Comparison of ENCODE assay signal across 21 mouse cellular contexts in genomic region chr3:131595546-131596245, GRCm38 (mm10). TPM values are rescaled to one million over a fixed set of nuclear protein-coding genes. Genes with fewer than 3 reads are reported as not detected.
A peak's percentile ranks its signal among the peaks of the same experiment; 100 is the strongest.
DNase-seq lines count a peak whose midpoint lies in the region; ATAC-seq lines count a peak whose summit lies in the region.
"Had no signal": no experiment of that assay in that cellular context is flagged by ENCODE, and none has a peak within 500 bp of the region (broad histone marks: within the 10 kb centered on the region; RNA-seq: fewer than 3 reads in every experiment).

No protein-coding gene starts in this region.

- no peak overlapping the region for H3K4me3 ChIP-seq in midbrain, embryonic 11.5 days (ENCODE audit: low read depth, low read length)
- H3K4me3 ChIP-seq in midbrain, embryonic 14.5 days (replicated peaks; ENCODE audit: low read depth, low read length) = no peak overlapping the region
- H3K4me3 ChIP-seq: forebrain, embryonic 12.5 days; heart, embryonic 15.5 days; hindbrain, embryonic 15.5 days; limb, embryonic 13.5 days; liver, embryonic 13.5 days; midbrain, embryonic 13.5 days; myocyte; stomach, embryonic 15.5 days had no signal

- DNase-seq in gastrocnemius, postnatal 10 days = peak; percentile 15
- no peak for DNase-seq in gastrocnemius, postnatal 4 days (ENCODE audit: low spot score in 2 of 2)
- peak; percentile 73 for DNase-seq in midbrain, embryonic 11.5 days (ENCODE audit: low spot score, missing footprints)
- no peak for DNase-seq in midbrain, embryonic 14.5 days
- DNase-seq in ZHBTc4 (ENCODE audit: low read depth, low spot score) = peak; percentile 18
- DNase-seq in frontal cortex, postnatal 36 days (ENCODE audit: low spot score in 2 of 2) = no peak
- DNase-seq in cerebellum, postnatal 25 days = no peak
- DNase-seq: cerebellum, adult 11 months; cerebellum, postnatal 36 days; heart, postnatal 4 days; kidney, adult 11 months; kidney, postnatal 10 days; liver, embryonic 13.5 days; right cerebral cortex, postnatal 25 days had no signal

- ATAC-seq in midbrain, embryonic 11.5 days (ENCODE audit: low FRiP score) = no peak
- no peak for ATAC-seq in midbrain, embryonic 14.5 days (ENCODE audit: low FRiP score, low TSS enrichment)
- ATAC-seq: midbrain, embryonic 13.5 days had no signal

- no peak overlapping the region for H3K27ac ChIP-seq in midbrain, embryonic 11.5 days (ENCODE audit: low read depth, low read length)
- no peak overlapping the region for H3K27ac ChIP-seq in midbrain, embryonic 14.5 days (replicated peaks; ENCODE audit: low read depth, low read length)
- H3K27ac ChIP-seq: forebrain, embryonic 12.5 days; heart, embryonic 15.5 days; hindbrain, embryonic 15.5 days; limb, embryonic 13.5 days; liver, embryonic 13.5 days; midbrain, embryonic 13.5 days; stomach, embryonic 15.5 days had no signal

- no peak overlapping the region for H3K9ac ChIP-seq in midbrain, embryonic 11.5 days (ENCODE audit: low read length)
- no peak overlapping the region for H3K9ac ChIP-seq in midbrain, embryonic 14.5 days (replicated peaks; ENCODE audit: low read length)
- H3K9ac ChIP-seq: forebrain, embryonic 12.5 days; heart, embryonic 15.5 days; hindbrain, embryonic 15.5 days; limb, embryonic 13.5 days; liver, embryonic 13.5 days; midbrain, embryonic 13.5 days; stomach, embryonic 15.5 days had no signal

- no peaks in the 10 kb centered on the region for H3K9me3 ChIP-seq in midbrain, embryonic 11.5 days (ENCODE audit: control insufficient read depth, low read length)
- no peaks in the 10 kb centered on the region for H3K9me3 ChIP-seq in midbrain, embryonic 14.5 days (ENCODE audit: control insufficient read depth, low read length)
- H3K9me3 ChIP-seq: forebrain, embryonic 12.5 days; heart, embryonic 15.5 days; hindbrain, embryonic 15.5 days; limb, embryonic 13.5 days; liver, embryonic 13.5 days; midbrain, embryonic 13.5 days; stomach, embryonic 15.5 days had no signal

- 94% methylated on average over 14 of the region's 14 CpGs for WGBS in midbrain, embryonic 11.5 days
- WGBS in midbrain, embryonic 14.5 days = 93% methylated on average over 14 of the region's 14 CpGs

- no peak overlapping the region for H3K4me2 ChIP-seq in midbrain, embryonic 11.5 days
- no peak overlapping the region for H3K4me2 ChIP-seq in midbrain, embryonic 14.5 days (ENCODE audit: low read length)
- H3K4me2 ChIP-seq: forebrain, embryonic 12.5 days; heart, embryonic 15.5 days; hindbrain, embryonic 15.5 days; limb, embryonic 13.5 days; liver, embryonic 13.5 days; midbrain, embryonic 13.5 days; stomach, embryonic 15.5 days had no signal

- H3K36me3 ChIP-seq in midbrain, embryonic 11.5 days (ENCODE audit: control insufficient read depth, insufficient read depth, low read length) = no peaks in the 10 kb centered on the region
- H3K36me3 ChIP-seq in midbrain, embryonic 14.5 days (ENCODE audit: control insufficient read depth, insufficient read depth, low read length) = peaks cover 11% of the 10 kb centered on the region

- no peaks in the 10 kb centered on the region for H3K27me3 ChIP-seq in midbrain, embryonic 11.5 days (ENCODE audit: control insufficient read depth, insufficient read depth, low read length)
- no peaks in the 10 kb centered on the region for H3K27me3 ChIP-seq in midbrain, embryonic 14.5 days (ENCODE audit: control insufficient read depth, insufficient read depth, low read length)
- H3K27me3 ChIP-seq: forebrain, embryonic 12.5 days; heart, embryonic 15.5 days; hindbrain, embryonic 15.5 days; limb, embryonic 13.5 days; liver, embryonic 13.5 days; midbrain, embryonic 13.5 days; stomach, embryonic 15.5 days had no signal

- no peaks in the 10 kb centered on the region for H3K4me1 ChIP-seq in midbrain, embryonic 11.5 days (ENCODE audit: control insufficient read depth, insufficient read depth, low read length)
- H3K4me1 ChIP-seq in midbrain, embryonic 14.5 days (ENCODE audit: control insufficient read depth, insufficient read depth, low read length) = no peaks in the 10 kb centered on the region
- H3K4me1 ChIP-seq: forebrain, embryonic 12.5 days; heart, embryonic 15.5 days; hindbrain, embryonic 15.5 days; liver, embryonic 13.5 days; midbrain, embryonic 13.5 days; stomach, embryonic 15.5 days had no signal

RNA-seq across cellular contexts. Expression of gene Papss1, which starts 31.1 kb away (rescaled TPM):
- 10 to 100 TPM; 19.8 to 22.7 TPM for total RNA-seq in gastrocnemius, postnatal 10 days (2021)
- 10 to 100 TPM; 37.9 to 39.8 TPM for total RNA-seq in gastrocnemius, postnatal 4 days (2021)
- polyA plus RNA-seq in midbrain, embryonic 11.5 days (2014; fragmentation: Nextera tagmentation; extraction: Ambion mirVana) = 72.5 and 82.4 TPM in 2 replicates
- 111 and 127 TPM in 2 replicates for polyA plus RNA-seq in midbrain, embryonic 14.5 days (2014; fragmentation: Nextera tagmentation; extraction: Ambion mirVana)

Comparison
In these comparisons a context has a peak if more than half of its experiments do, and no peak if none do; other contexts are left out.
1. DNase-seq: peak in gastrocnemius, postnatal 10 days (single experiment), midbrain, embryonic 11.5 days (single experiment) and ZHBTc4 (single experiment); none in gastrocnemius, postnatal 4 days (0 of 2), midbrain, embryonic 14.5 days (single experiment), frontal cortex, postnatal 36 days (0 of 2) and cerebellum, postnatal 25 days (0 of 2).